Mouse (Mus musculus): Measurements from ENCODE around the gene Wnt6. TPM values are rescaled to one million over a fixed set of nuclear protein-coding genes. Genes with fewer than 3 reads are reported as not detected.

The Wnt6 gene
- total RNA-seq, 1 experiment: 2.8 TPM

- Histone ChIP-seq H3K36me3 (ENCODE audit: control insufficient read depth, insufficient read depth, low read length, poor library complexity, severe bottlenecking) (no peaks in the 10 kb centered on the region), H3K9me3 (ENCODE audit: control insufficient read depth, insufficient read depth, low read depth, low read length) (no peaks in the 10 kb centered on the region), H3K27ac (ENCODE audit: insufficient read depth, low read depth, low read length, poor library complexity, severe bottlenecking) (no peak overlapping the region), H3K4me3 (ENCODE audit: insufficient read depth in 1 of 2, low read depth in 1 of 2, low read length in 2 of 2, poor library complexity in 1 of 2, severe bottlenecking in 1 of 2) (peak overlapping the region; percentile 72 to 73), H3K4me1 (ENCODE audit: control insufficient read depth in 2 of 2, insufficient read depth in 2 of 2, low read length in 2 of 2, poor library complexity in 1 of 2) (peaks cover 8 to 15% of the 10 kb centered on the region in 2 experiments; a peak in 2 of 4 replicates), H3K9ac (ENCODE audit: insufficient read depth, low read depth, low read length, poor library complexity, severe bottlenecking) (peak overlapping the region; percentile 41)
- peak; percentile 90 for DNase-seq (ENCODE audit: low read depth, low spot score)
- in situ Hi-C loops (cut with MboI; ENCODE audit: low sequenced_read_pairs in 2 of 2, unreplicated experiment in 2 of 2): no loop called here
- TF ChIP-seq ZC3H11A (IDR thresholded peaks at IDR 0.05; ENCODE audit: borderline replicate concordance, low read depth, low read length): no peak
- TF ChIP-seq MAFK (IDR thresholded peaks at IDR 0.05; ENCODE audit: insufficient read depth, low read depth, low read length): no peak
- no peak for TF ChIP-seq HCFC1 (IDR thresholded peaks at IDR 0.05; ENCODE audit: borderline replicate concordance, insufficient read depth, low read length)
- TF ChIP-seq ZNF384 (IDR thresholded peaks at IDR 0.05; ENCODE audit: low read depth, low read length): no peak
- no peak for TF ChIP-seq CHD2 (IDR thresholded peaks at IDR 0.05; ENCODE audit: low read depth, low read length)
Measured at GRCm38 (mm10) chr1:74784041-74784759, 12.5 kb downstream of the Wnt6 start.

GRCm38 (mm10) chr1:74787846-74788245 is 16.2 kb downstream of the Wnt6 start:
- H3K4me1 ChIP-seq (ENCODE audit: control insufficient read depth in 2 of 2, insufficient read depth in 2 of 2, low read length in 2 of 2, poor library complexity in 1 of 2): peaks cover 3 to 7% of the 10 kb centered on the region in 2 experiments; a peak in 1 of 4 replicates
- H3K27ac ChIP-seq (ENCODE audit: insufficient read depth, low read depth, low read length, poor library complexity, severe bottlenecking): no peak overlapping the region
- H3K9me3 ChIP-seq (ENCODE audit: control insufficient read depth, insufficient read depth, low read depth, low read length): no peaks in the 10 kb centered on the region
- TF ChIP-seq CHD2 (IDR thresholded peaks at IDR 0.05; ENCODE audit: low read depth, low read length) (no peak), HCFC1 (IDR thresholded peaks at IDR 0.05; ENCODE audit: borderline replicate concordance, insufficient read depth, low read length) (peak; percentile 44; the same call in 1 of the 2 replicates)
- DNase-seq (ENCODE audit: low read depth, low spot score): peak; percentile 84
- no peak overlapping the region for H3K4me3 ChIP-seq (ENCODE audit: insufficient read depth in 1 of 2, low read depth in 1 of 2, low read length in 2 of 2, poor library complexity in 1 of 2, severe bottlenecking in 1 of 2)
- in situ Hi-C loops (cut with MboI; ENCODE audit: low sequenced_read_pairs in 2 of 2, unreplicated experiment in 2 of 2): no loop called here
- no peaks in the 10 kb centered on the region for H3K36me3 ChIP-seq (ENCODE audit: control insufficient read depth, insufficient read depth, low read length, poor library complexity, severe bottlenecking)
- H3K9ac ChIP-seq (ENCODE audit: insufficient read depth, low read depth, low read length, poor library complexity, severe bottlenecking): no peak overlapping the region

DNA sequence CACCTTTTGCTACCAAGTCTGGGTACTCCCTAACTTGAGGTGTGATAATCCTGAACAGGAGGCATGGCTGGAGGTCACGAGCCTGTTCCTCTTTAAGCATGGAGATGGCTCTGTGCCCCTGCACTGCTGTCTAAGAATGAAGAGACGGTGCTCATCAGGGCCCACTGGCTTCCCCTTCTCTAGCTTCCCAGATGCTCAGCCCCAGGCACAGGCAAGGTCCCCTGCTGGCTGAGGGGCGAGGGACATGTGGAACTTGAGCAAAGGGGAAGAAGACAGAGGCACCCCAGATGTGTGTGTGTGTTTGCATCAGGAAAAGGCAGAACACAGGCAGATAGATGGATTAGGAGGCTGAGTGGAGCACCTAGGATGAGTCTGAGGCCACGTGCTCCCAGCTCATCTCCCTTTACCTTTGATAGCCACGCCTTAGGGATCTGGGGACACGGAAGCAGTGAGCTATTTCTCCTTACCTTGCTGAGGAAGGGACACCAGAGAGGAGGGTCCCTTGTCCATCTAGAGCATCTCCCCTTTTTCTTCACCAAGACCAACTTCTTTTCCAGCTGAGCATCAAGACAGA is 17.0 kb downstream of the Wnt6 start:
- no peak for DNase-seq (ENCODE audit: low read depth, low spot score)
- H3K36me3 ChIP-seq (ENCODE audit: control insufficient read depth, insufficient read depth, low read length, poor library complexity, severe bottlenecking): no peaks in the 10 kb centered on the region
- H3K9me3 ChIP-seq (ENCODE audit: control insufficient read depth, insufficient read depth, low read depth, low read length): no peaks in the 10 kb centered on the region
- peaks cover 3 to 6% of the 10 kb centered on the region in 2 experiments; a peak in 1 of 4 replicates for H3K4me1 ChIP-seq (ENCODE audit: control insufficient read depth in 2 of 2, insufficient read depth in 2 of 2, low read length in 2 of 2, poor library complexity in 1 of 2)
- TF ChIP-seq HCFC1 (IDR thresholded peaks at IDR 0.05; ENCODE audit: borderline replicate concordance, insufficient read depth, low read length) (no peak), ZC3H11A (IDR thresholded peaks at IDR 0.05; ENCODE audit: borderline replicate concordance, low read depth, low read length) (no peak), ZNF384 (IDR thresholded peaks at IDR 0.05; ENCODE audit: low read depth, low read length) (no peak), MAFK (IDR thresholded peaks at IDR 0.05; ENCODE audit: insufficient read depth, low read depth, low read length) (no peak), CHD2 (IDR thresholded peaks at IDR 0.05; ENCODE audit: low read depth, low read length) (no peak)
- H3K9ac ChIP-seq (ENCODE audit: insufficient read depth, low read depth, low read length, poor library complexity, severe bottlenecking): no peak overlapping the region
- in situ Hi-C loops (cut with MboI; ENCODE audit: low sequenced_read_pairs in 2 of 2, unreplicated experiment in 2 of 2): no loop called here
- no peak overlapping the region for H3K4me3 ChIP-seq (ENCODE audit: insufficient read depth in 1 of 2, low read depth in 1 of 2, low read length in 2 of 2, poor library complexity in 1 of 2, severe bottlenecking in 1 of 2)
- no peak overlapping the region for H3K27ac ChIP-seq (ENCODE audit: insufficient read depth, low read depth, low read length, poor library complexity, severe bottlenecking)

DNA sequence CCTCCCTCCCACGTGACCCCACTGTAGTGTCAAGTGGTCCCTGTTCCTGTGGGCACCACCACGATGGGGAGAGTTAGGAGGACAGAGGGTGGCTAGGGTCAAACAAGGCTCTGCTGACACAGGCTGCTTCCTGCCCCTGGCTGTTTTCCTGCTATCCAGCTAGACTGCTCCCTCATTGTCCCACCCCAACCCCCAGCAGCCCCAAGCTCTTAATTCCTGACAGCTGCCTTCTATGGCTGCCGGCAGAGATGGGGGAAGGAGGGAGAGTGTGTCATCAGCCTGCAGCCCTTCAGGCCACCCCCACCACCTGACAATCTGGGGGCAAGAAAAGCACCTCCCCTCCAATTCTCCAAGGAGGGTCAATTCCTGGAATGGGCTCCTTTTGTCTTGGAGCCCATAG is 18.4 kb downstream of the Wnt6 start:
- Histone ChIP-seq H3K36me3 (ENCODE audit: control insufficient read depth, insufficient read depth, low read length, poor library complexity, severe bottlenecking) (no peaks in the 10 kb centered on the region), H3K9me3 (ENCODE audit: control insufficient read depth, insufficient read depth, low read depth, low read length) (no peaks in the 10 kb centered on the region), H3K9ac (ENCODE audit: insufficient read depth, low read depth, low read length, poor library complexity, severe bottlenecking) (no peak overlapping the region), H3K27ac (ENCODE audit: insufficient read depth, low read depth, low read length, poor library complexity, severe bottlenecking) (no peak overlapping the region), H3K4me1 (ENCODE audit: control insufficient read depth in 2 of 2, insufficient read depth in 2 of 2, low read length in 2 of 2, poor library complexity in 1 of 2) (peaks cover 3 to 9% of the 10 kb centered on the region in 2 experiments; a peak in 1 of 4 replicates), H3K4me3 (ENCODE audit: insufficient read depth in 1 of 2, low read depth in 1 of 2, low read length in 2 of 2, poor library complexity in 1 of 2, severe bottlenecking in 1 of 2) (no peak overlapping the region)
- in situ Hi-C loops (cut with MboI; ENCODE audit: low sequenced_read_pairs in 2 of 2, unreplicated experiment in 2 of 2): no loop called here
- DNase-seq (ENCODE audit: low read depth, low spot score): no peak
- TF ChIP-seq ZC3H11A (IDR thresholded peaks at IDR 0.05; ENCODE audit: borderline replicate concordance, low read depth, low read length) (no peak), CHD2 (IDR thresholded peaks at IDR 0.05; ENCODE audit: low read depth, low read length) (no peak), MAFK (IDR thresholded peaks at IDR 0.05; ENCODE audit: insufficient read depth, low read depth, low read length) (no peak), ZNF384 (IDR thresholded peaks at IDR 0.05; ENCODE audit: low read depth, low read length) (no peak), HCFC1 (IDR thresholded peaks at IDR 0.05; ENCODE audit: borderline replicate concordance, insufficient read depth, low read length) (no peak)

Measured in ES-E14 (cell line).